In genomic region chr17:73096484-73096883, GRCm38 (mm10) we compare ENCODE assay signal across 7 mouse cellular contexts. TPM values are rescaled to one million over a fixed set of nuclear protein-coding genes. Genes with fewer than 3 reads are reported as not detected.
DNase-seq lines count a peak whose midpoint lies in the region; ATAC-seq and TF ChIP-seq lines count a peak whose summit lies in the region.

No protein-coding gene starts in this region.

- H3K4me1 ChIP-seq in thymus, adult 2 months (replicated peaks; ENCODE audit: control insufficient read depth, insufficient read depth, low read length): peaks cover 5% of the 10 kb centered on the region

- intact Hi-C loops in left cerebral cortex, postnatal 36 days (cut with DNase I): loop anchor here (5.0 kb wide), 1 partner anchor 201 kb away; no protein-coding TSS in a partner anchor

- 48% methylated on average over 5 of the region's 5 CpGs for WGBS in thymus, adult 2 months

- no peak overlapping the region for H3K27ac ChIP-seq in thymus, adult 2 months (ENCODE audit: control insufficient read depth, insufficient read depth, low read length)

- TF ChIP-seq CTCF in thymus, adult 2 months (IDR thresholded peaks at IDR 0.05; ENCODE audit: borderline replicate concordance, control insufficient read depth, extremely low read depth, insufficient read depth, low read length, poor library complexity): peak; percentile 60; the same call in 1 of the 2 replicates

- ATAC-seq in megakaryocyte, adult 5-6 weeks (ENCODE audit: poor library complexity, severe bottlenecking): peak; percentile 73

- TF ChIP-seq POLR2A in thymus, adult 2 months (IDR thresholded peaks at IDR 0.05; ENCODE audit: control insufficient read depth, extremely low read depth, insufficient read depth, low read length, poor library complexity): no peak

- peak; percentile 44 to 54 for DNase-seq in left cerebral cortex, adult 18-20 months (ENCODE audit: low spot score in 2 of 2)
- no peak for DNase-seq in left cerebral cortex, postnatal 36 days (ENCODE audit: low spot score in 2 of 2)
- peak; percentile 57 for DNase-seq in MEL-GATA-1-ER (ENCODE audit: extremely low read depth, low read depth)
- DNase-seq in brain, adult 2 months (ENCODE audit: low read depth, low spot score): peak; percentile 64
- peak; percentile 92 for DNase-seq in induced T-regulatory cell, adult 2 months (ENCODE audit: low read depth)
- peak; percentile 66 for DNase-seq in thymus, adult 2 months

- H3K27me3 ChIP-seq in thymus, adult 2 months (ENCODE audit: control insufficient read depth, insufficient read depth, low read length): no peaks in the 10 kb centered on the region

- H3K36me3 ChIP-seq in thymus, adult 2 months (ENCODE audit: control insufficient read depth, insufficient read depth, low read length): no peaks in the 10 kb centered on the region

- H3K4me3 ChIP-seq in thymus, adult 2 months (ENCODE audit: control insufficient read depth, insufficient read depth, low read length): no peak overlapping the region

RNA-seq across cellular contexts. Expression of gene Lclat1, which starts 11.3 kb away (rescaled TPM):
- total RNA-seq in left cerebral cortex, adult 18-20 months (2021): 10 to 100 TPM; 32.8 to 38.8 TPM
- total RNA-seq in left cerebral cortex, postnatal 36 days (2021): 10 to 100 TPM; 36.9 to 42.0 TPM
- total RNA-seq in megakaryocyte, adult 5-6 weeks (2015): 12.5 and 12.8 TPM in 2 replicates
- 7.0 and 9.1 TPM in 2 replicates for total RNA-seq in megakaryocyte, adult 5-6 weeks (2017)
- 5.4 and 6.4 TPM in 2 replicates for polyA plus RNA-seq in thymus, adult 2 months (2012; rRNA removed)

Comparison
In these comparisons a context has a peak if more than half of its experiments do, and no peak if none do; other contexts are left out.
1. DNase-seq: peak in left cerebral cortex, adult 18-20 months (2 of 2), MEL-GATA-1-ER (single experiment), brain, adult 2 months (single experiment), induced T-regulatory cell, adult 2 months (single experiment) and thymus, adult 2 months (single experiment); none in left cerebral cortex, postnatal 36 days (0 of 2).